In genomic region chr11:109480440-109480839, GRCm38 (mm10) we compare ENCODE assay signal across 15 mouse cellular contexts.
"Had no signal": no experiment of that assay in that cellular context is flagged by ENCODE, and none has a peak within 500 bp of the region (broad histone marks: within the 10 kb centered on the region; RNA-seq: fewer than 3 reads in every experiment).

No protein-coding gene starts in this region.

- H3K4me2 ChIP-seq: limb, embryonic 13.5 days; liver, embryonic 15.5 days; lung, embryonic 14.5 days; midbrain, embryonic 12.5 days had no signal

- H3K27ac ChIP-seq: kidney, postnatal 0 days; limb, embryonic 13.5 days; liver, embryonic 15.5 days; midbrain, embryonic 12.5 days had no signal

- H3K36me3 ChIP-seq: limb, embryonic 13.5 days; liver, embryonic 15.5 days; midbrain, embryonic 12.5 days had no signal

- H3K9ac ChIP-seq: limb, embryonic 13.5 days; liver, embryonic 15.5 days; lung, embryonic 14.5 days; midbrain, embryonic 12.5 days had no signal

- ATAC-seq: intestine, embryonic 16.5 days; midbrain, embryonic 16.5 days had no signal

- H3K4me3 ChIP-seq: limb, embryonic 13.5 days; liver, embryonic 15.5 days; midbrain, embryonic 12.5 days had no signal

- DNase-seq: kidney, adult 9 months; kidney, postnatal 36 days; layer of hippocampus, adult 9-11 months; layer of hippocampus, postnatal 36 days; left cerebral cortex, postnatal 4 days; lung, embryonic 14.5 days; lung, postnatal 14 days; thymus, postnatal 4 days had no signal

- H3K9me3 ChIP-seq: limb, embryonic 13.5 days; liver, embryonic 15.5 days; midbrain, embryonic 12.5 days had no signal

- H3K27me3 ChIP-seq: liver, embryonic 15.5 days; megakaryocyte, embryonic 14.5 days had no signal

- H3K4me1 ChIP-seq: limb, embryonic 13.5 days had no signal
